Mouse (Mus musculus): Measurements from ENCODE around the gene Fasn. TPM values are rescaled to one million over a fixed set of nuclear protein-coding genes. Genes with fewer than 3 reads are reported as not detected.
A peak's percentile ranks its signal among the peaks of the same experiment; 100 is the strongest.
"Not testable (repeated sequence)": the region's sequence is repeated elsewhere in the genome, so short reads cannot be mapped to it uniquely, and the experiment has no call there.

The Fasn gene
- polyA plus RNA-seq, 1 experiment: 219 TPM

DNA sequence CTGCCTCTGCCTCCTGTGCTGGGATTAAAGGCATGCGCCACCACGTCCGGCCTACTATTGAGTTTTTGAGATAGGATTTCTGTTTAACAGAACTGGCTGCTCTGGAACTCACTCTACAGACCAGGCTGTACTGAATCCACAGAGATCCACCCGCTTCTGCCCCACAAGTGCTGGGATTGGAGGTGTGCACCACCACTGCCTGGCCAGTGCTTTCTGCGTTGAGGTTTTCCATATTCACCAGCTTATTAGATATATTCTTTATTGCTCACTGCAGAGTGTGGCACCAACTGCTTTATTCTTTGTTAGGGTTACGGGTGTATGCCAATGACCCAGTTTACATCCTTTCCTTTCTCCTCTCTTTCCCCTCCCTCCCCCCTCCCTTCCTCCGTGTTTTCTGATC lies 20.1 kb downstream of the Fasn start:
- no peak overlapping the region for H3K4me3 ChIP-seq (ENCODE audit: insufficient read depth, low read length)
- no peak overlapping the region for H3K27ac ChIP-seq (ENCODE audit: insufficient read depth, low read length)
- TF ChIP-seq CTCF (IDR thresholded peaks at IDR 0.05; ENCODE audit: extremely low read depth, insufficient read depth, low read length): no peak
- TF ChIP-seq POLR2A (IDR thresholded peaks at IDR 0.05; ENCODE audit: extremely low read depth, insufficient read depth, low read length): no peak
- no peaks in the 10 kb centered on the region for H3K4me1 ChIP-seq (ENCODE audit: control insufficient read depth, insufficient read depth, low read length)

DNA sequence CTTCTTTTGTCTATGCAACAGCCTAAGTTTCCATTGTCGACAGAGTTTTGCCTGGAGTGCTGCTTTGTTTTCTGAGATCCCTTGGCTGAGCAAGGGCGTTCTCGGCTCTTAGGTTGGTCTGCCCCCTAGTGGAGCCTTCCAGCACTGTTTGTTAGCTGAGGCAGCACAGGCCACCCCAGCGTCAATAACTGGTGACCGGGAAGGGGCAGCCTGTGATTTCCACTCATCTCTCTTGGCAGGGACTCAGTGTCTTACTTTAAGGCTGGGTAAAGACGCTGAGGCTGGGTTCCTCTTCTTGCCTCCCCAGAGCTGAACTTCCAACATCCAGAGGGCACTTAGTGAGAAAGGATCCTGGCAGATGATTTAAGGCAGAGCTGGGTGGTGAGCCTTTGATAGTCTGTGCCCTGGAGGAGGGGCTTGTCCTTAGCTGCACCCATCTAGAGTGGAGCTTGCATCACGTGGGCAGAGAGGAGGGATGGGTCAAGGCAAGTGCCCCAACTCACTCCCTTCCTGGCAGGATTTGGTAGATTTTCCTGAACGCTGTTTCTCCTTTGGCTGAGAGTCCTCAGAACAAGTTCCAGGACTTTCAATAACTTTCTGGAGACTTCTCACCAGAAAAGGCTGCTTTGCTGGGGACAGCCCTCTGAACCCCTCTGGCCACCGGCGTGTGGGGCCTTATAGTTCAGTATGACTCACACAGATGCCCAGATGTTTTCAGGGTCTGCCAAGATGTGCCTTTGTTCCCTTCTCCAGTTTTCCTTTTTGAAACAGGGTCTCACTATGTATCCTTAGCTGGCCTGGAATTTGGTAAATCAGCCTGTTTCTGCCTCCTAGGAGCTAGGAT lies 24.1 kb downstream of the Fasn start:
- peaks cover 2% of the 10 kb centered on the region; the same call in 1 of the 2 replicates for H3K4me1 ChIP-seq (ENCODE audit: control insufficient read depth, insufficient read depth, low read length)
- TF ChIP-seq POLR2A (IDR thresholded peaks at IDR 0.05; ENCODE audit: extremely low read depth, insufficient read depth, low read length): no peak
- peak; percentile 79 for TF ChIP-seq CTCF (IDR thresholded peaks at IDR 0.05; ENCODE audit: extremely low read depth, insufficient read depth, low read length)
- peak overlapping the region; percentile 24; the same call in 1 of the 2 replicates for H3K27ac ChIP-seq (ENCODE audit: insufficient read depth, low read length)
- no peak overlapping the region for H3K4me3 ChIP-seq (ENCODE audit: insufficient read depth, low read length)

DNA sequence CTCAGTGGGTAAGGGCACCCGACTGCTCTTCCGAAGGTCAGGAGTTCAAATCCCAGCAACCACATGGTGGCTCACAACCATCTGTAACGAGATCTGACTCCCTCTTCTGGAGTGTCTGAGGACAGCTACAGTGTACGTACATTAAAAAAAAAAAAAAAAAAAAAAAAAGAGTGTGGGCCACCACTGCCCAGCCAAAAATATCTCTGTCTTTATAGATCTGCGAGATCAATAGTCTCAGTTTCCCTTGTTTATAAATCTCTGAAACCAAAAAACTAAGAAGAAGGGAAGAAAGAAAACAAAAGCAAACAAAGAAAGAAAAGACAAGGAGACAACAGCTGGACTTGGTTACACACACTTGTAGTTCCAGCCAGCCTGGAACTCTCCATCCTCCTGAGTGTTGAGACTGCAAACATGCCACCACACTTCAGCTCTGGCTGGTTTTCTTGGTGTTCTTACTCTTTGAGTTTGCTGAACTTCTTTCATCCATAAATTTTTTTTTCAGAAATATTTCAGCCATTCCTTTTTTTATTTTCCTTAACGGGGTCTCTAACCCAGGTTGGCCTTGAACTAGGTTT lies 24.9 kb downstream of the Fasn start:
- H3K27ac ChIP-seq (ENCODE audit: insufficient read depth, low read length): no peak overlapping the region
- TF ChIP-seq POLR2A (IDR thresholded peaks at IDR 0.05; ENCODE audit: extremely low read depth, insufficient read depth, low read length) (no peak), CTCF (IDR thresholded peaks at IDR 0.05; ENCODE audit: extremely low read depth, insufficient read depth, low read length) (no peak)
- peaks cover 2% of the 10 kb centered on the region; the same call in 1 of the 2 replicates for H3K4me1 ChIP-seq (ENCODE audit: control insufficient read depth, insufficient read depth, low read length)
- no peak overlapping the region for H3K4me3 ChIP-seq (ENCODE audit: insufficient read depth, low read length)

DNA sequence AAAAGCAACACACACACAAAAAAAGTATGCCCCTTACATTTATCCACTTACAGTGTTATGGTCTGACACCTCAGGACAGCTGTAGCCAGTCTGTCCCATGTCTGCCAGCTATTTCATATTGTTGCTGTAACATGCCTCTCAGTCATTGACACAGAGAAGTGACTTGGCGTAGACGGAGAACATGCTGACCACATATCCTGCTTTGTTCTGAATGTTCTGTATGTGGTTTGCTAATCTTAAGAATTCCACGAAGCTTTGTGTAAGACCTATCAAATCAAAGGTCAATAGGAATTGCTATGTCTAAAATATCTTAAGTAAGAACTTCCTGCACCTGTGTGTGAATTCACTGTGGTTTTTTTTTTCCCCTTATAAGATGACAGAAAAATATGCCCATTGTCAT lies 26.1 kb downstream of the Fasn start:
- Histone ChIP-seq H3K4me3 (ENCODE audit: insufficient read depth, low read length) (no peak overlapping the region), H3K4me1 (ENCODE audit: control insufficient read depth, insufficient read depth, low read length) (peaks cover 2% of the 10 kb centered on the region; the same call in 1 of the 2 replicates), H3K27ac (ENCODE audit: insufficient read depth, low read length) (no peak overlapping the region)
- TF ChIP-seq CTCF (IDR thresholded peaks at IDR 0.05; ENCODE audit: extremely low read depth, insufficient read depth, low read length): no peak
- TF ChIP-seq POLR2A (IDR thresholded peaks at IDR 0.05; ENCODE audit: extremely low read depth, insufficient read depth, low read length): no peak

DNA sequence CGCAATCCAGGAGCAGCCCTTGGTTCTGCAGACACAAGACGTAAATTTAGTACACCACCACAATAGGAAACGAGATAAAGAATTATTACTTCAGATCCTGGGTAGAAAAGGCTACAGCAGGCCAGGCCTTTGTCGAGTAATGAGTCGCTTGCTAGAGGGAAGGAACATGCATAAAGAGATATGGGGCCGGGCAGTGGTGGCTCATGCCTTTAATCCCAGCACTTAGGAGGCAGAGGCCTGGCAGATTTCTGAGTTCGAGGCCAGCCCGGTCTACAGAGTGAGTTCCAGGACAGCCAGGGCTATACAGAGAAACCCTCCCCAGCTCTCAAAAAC lies 27.8 kb downstream of the Fasn start:
- Histone ChIP-seq H3K4me3 (ENCODE audit: insufficient read depth, low read length) (peak overlapping the region; percentile 93; the same call in 1 of the 2 replicates), H3K4me1 (ENCODE audit: control insufficient read depth, insufficient read depth, low read length) (peaks cover 2% of the 10 kb centered on the region; the same call in 1 of the 2 replicates), H3K27ac (ENCODE audit: insufficient read depth, low read length) (0 out of 2 replicates have a peak overlapping the region, but pooled peaks have one; percentile 11)
- TF ChIP-seq CTCF (IDR thresholded peaks at IDR 0.05; ENCODE audit: extremely low read depth, insufficient read depth, low read length) (no peak), POLR2A (IDR thresholded peaks at IDR 0.05; ENCODE audit: extremely low read depth, insufficient read depth, low read length) (no peak)

DNA sequence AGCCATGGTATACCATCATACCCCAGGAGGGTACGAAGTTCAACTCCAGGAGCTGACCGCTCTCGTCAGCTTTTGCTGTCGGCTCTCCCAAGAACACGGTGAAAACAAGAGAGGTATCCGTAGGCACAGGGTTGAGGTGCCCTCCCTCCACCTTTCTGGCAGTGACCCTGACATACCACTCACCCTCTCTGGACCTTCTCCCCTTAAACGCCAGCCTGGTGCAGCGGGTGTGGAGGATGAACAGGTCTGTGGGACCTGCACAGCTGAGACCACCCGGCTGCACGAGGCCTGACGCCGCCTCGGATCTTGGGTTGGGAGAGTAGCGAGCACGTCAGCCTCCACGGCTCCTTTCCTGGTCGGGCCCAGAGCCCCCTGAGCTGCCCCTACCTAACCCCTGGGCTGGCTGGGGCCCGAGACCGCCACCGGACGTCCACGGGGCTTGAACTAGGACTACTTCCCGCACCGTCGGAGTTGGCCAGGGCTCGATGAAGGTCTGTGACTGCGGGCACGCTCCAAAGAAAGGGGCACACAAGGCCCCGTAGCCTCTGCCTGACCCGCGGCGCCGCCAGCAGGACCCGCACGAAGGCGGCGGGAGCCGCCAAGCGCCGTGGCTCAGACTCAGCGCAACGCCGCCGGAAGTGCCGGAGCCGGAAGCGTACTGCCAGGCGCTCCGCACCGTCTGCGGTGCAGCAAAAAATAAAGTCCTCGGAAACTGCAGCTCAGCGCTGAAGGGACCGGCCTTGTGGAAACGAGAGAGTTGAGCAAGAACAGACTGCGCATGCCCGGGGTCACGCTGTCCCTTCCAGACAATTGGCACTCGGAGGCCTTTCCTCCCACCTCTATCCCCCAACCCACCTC lies 28.4 kb downstream of the Fasn start, which contains the start of gene Dus1l:
TSS of gene Dus1l (minus strand) at position 648 of the 858 bp plus-strand sequence.
- Histone ChIP-seq H3K4me1 (ENCODE audit: control insufficient read depth, insufficient read depth, low read length) (peaks cover 2% of the 10 kb centered on the region; the same call in 1 of the 2 replicates), H3K4me3 (ENCODE audit: insufficient read depth, low read length) (peak within 1 kb of the TSS; percentile 93), H3K27ac (ENCODE audit: insufficient read depth, low read length) (0 out of 2 replicates have a peak within 1 kb of the TSS, but pooled peaks have one; percentile 11)
- TF ChIP-seq CTCF (IDR thresholded peaks at IDR 0.05; ENCODE audit: extremely low read depth, insufficient read depth, low read length) (no peak), POLR2A (IDR thresholded peaks at IDR 0.05; ENCODE audit: extremely low read depth, insufficient read depth, low read length) (peak; percentile 67)

DNA sequence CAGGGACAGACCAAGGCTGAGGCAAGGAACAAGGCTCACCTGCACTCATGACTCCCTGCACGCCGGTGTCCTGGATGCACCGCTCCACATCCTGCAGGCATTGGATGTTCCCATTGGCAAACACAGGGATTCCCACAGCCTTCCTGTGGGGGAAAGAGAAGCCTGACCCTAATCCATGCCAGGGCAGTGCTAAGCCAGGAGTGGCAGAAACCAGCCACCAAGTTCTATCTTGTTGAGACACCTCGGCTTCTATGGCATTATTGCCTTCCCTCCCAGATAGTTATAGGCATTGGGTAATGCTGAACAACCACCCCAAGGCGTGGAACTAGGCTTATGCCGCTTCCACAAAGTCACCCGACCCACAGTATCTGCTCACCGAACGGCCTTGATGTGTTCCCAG lies 31.7 kb downstream of the Fasn start:
- no peak for TF ChIP-seq CTCF (IDR thresholded peaks at IDR 0.05; ENCODE audit: extremely low read depth, insufficient read depth, low read length)
- no peak for TF ChIP-seq POLR2A (IDR thresholded peaks at IDR 0.05; ENCODE audit: extremely low read depth, insufficient read depth, low read length)
- Histone ChIP-seq H3K27ac (ENCODE audit: insufficient read depth, low read length) (no peak overlapping the region), H3K4me3 (ENCODE audit: insufficient read depth, low read length) (no peak overlapping the region), H3K4me1 (ENCODE audit: control insufficient read depth, insufficient read depth, low read length) (peaks cover 2% of the 10 kb centered on the region; the same call in 1 of the 2 replicates)

DNA sequence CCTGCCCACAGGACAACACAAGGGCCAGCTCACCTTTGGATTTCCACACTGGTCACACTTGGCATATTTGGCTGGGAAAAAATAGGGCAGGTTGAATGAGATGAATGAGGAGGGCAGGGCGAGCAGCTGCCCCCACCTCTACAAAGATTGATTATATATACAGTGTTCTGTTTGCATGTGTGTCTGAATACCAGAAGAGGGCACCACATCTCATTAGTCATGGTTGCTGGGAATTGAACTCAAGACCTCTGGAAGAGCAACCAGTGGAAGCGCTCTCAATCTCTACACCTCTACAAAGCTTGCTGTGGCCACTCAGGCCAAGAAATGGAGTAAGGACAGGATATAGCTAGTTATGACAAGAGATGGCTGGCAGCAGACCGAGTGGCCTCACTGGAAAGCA lies 34.5 kb downstream of the Fasn start:
- Histone ChIP-seq H3K4me1 (ENCODE audit: control insufficient read depth, insufficient read depth, low read length) (peaks cover 3% of the 10 kb centered on the region; the same call in 1 of the 2 replicates), H3K27ac (ENCODE audit: insufficient read depth, low read length) (no peak overlapping the region), H3K4me3 (ENCODE audit: insufficient read depth, low read length) (no peak overlapping the region)
- no peak for TF ChIP-seq POLR2A (IDR thresholded peaks at IDR 0.05; ENCODE audit: extremely low read depth, insufficient read depth, low read length)
- TF ChIP-seq CTCF (IDR thresholded peaks at IDR 0.05; ENCODE audit: extremely low read depth, insufficient read depth, low read length): no peak

DNA sequence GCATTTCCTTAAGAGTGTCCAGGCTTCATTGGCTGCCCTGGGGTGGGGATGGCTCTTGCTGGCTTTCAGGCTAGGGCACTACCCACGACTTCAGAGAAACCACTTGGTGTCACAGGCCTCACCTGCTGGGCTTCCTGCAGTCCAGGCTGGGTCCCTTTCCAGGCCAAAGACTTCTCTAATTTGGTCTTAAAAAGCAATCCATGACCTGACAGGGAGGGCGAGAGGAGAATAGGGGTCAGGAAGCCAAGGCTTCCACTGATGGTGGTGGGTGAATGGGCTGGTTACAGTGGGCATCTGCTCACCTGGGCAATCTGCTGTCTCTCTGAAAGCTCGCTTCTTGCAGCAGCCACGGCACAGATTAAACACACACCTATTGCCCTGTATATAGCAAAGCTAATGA lies 35.0 kb downstream of the Fasn start:
- no peak overlapping the region for H3K4me3 ChIP-seq (ENCODE audit: insufficient read depth, low read length)
- peaks cover 3% of the 10 kb centered on the region; the same call in 1 of the 2 replicates for H3K4me1 ChIP-seq (ENCODE audit: control insufficient read depth, insufficient read depth, low read length)
- H3K27ac ChIP-seq (ENCODE audit: insufficient read depth, low read length): no peak overlapping the region
- TF ChIP-seq POLR2A (IDR thresholded peaks at IDR 0.05; ENCODE audit: extremely low read depth, insufficient read depth, low read length) (no peak), CTCF (IDR thresholded peaks at IDR 0.05; ENCODE audit: extremely low read depth, insufficient read depth, low read length) (no peak)

DNA sequence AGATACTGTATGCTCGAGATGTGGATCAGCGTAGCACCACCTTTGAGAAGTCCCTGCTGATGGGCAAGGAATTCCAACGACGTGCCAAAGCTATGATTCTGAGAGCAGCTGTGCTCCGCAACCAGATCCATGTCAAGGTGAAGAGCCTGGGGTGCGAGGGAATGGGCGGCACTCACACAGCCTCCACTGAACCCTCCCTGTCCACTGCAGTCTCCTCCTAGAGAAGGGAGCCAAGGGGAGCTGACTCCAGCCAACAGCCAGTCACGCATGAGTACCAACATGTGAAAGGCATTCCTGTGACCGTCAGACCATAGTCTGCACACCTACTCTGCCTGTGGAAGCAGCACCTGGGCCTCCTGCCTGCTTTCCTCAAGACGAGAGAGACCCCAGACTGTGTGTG lies 35.9 kb downstream of the Fasn start:
- not testable (repeated sequence) for H3K27ac ChIP-seq (ENCODE audit: insufficient read depth, low read length); H3K4me3 ChIP-seq (ENCODE audit: insufficient read depth, low read length); H3K4me1 ChIP-seq (ENCODE audit: control insufficient read depth, insufficient read depth, low read length)

Data from cortical plate, adult 2 months (tissue).